Mouse (Mus musculus) neural tube, embryonic 14.5 days (tissue): ENCODE measurements around the gene Pde4a. TPM values are rescaled to one million over a fixed set of nuclear protein-coding genes. Genes with fewer than 3 reads are reported as not detected.

ENCODE experiments used
- ATAC-seq: fragments of 200-750 bp; cut with Nextera tagmentation; 2 replicates; pipeline ENCODE4 v1.8.0; 2017; ENCODE audit warnings: low read depth, mild to moderate bottlenecking, moderate TSS enrichment, moderate library complexity
- H3K27ac ChIP-seq: fragments of 300-500 bp; sonication (generic); 2 replicates; pipeline ENCODE4 v1.5.1; 2014; ENCODE audit warnings: low read depth, mild to moderate bottlenecking, control low read depth, low read length, moderate library complexity, mixed read lengths
- H3K27me3 ChIP-seq: fragments of 300-500 bp; sonication (generic); 2 replicates; pipeline ENCODE4 v1.6.1; 2014; ENCODE audit warnings: low read length; ENCODE audit not compliant: control insufficient read depth, insufficient read depth
- H3K36me3 ChIP-seq: fragments of 300-500 bp; sonication (generic); 2 replicates; pipeline ENCODE4 v1.6.1; 2014; ENCODE audit warnings: low read length, mixed read lengths; ENCODE audit not compliant: control insufficient read depth, insufficient read depth
- H3K4me1 ChIP-seq: fragments of 300-500 bp; sonication (generic); 2 replicates; pipeline ENCODE4 v1.6.1; 2014; ENCODE audit warnings: low read length; ENCODE audit not compliant: control insufficient read depth, insufficient read depth
- H3K4me2 ChIP-seq: fragments of 300-500 bp; sonication (generic); 2 replicates; pipeline ENCODE4 v1.6.1; 2014; ENCODE audit warnings: mild to moderate bottlenecking, low read depth, low read length, control low read depth
- H3K4me3 ChIP-seq: fragments of 300-500 bp; sonication (generic); 2 replicates; pipeline ENCODE4 v1.5.1; 2014; ENCODE audit warnings: low read depth, low read length, control low read depth, mixed read lengths
- H3K9ac ChIP-seq: fragments of 300-500 bp; sonication (generic); replicated peaks from 2 replicates; pipeline ENCODE4 v1.6.1; 2014; ENCODE audit warnings: low read depth, mild to moderate bottlenecking, control low read depth, low read length, mixed read lengths
- H3K9me3 ChIP-seq: fragments of 300-500 bp; sonication (generic); 2 replicates; pipeline ENCODE4 v1.6.1; 2016; ENCODE audit warnings: low read length; ENCODE audit not compliant: control insufficient read depth
- WGBS: fragments of 180-500 bp; shearing (Covaris S2); extraction: QIAGEN DNeasy Blood & Tissue Kit; methylation state at CpG from one replicate; pipeline ENCODE4 v1.1.7; 2014; 5-methylcytosine and 5-hydroxymethylcytosine counted together
- polyA plus RNA-seq: library from polyadenylated mRNA; unstranded; fragments of >200 nt; fragmentation: Nextera tagmentation; extraction: Ambion mirVana; gene quantifications from 2 replicates; pipeline ENCODE4 v1.2.1, GENCODE M21; 2014

The Pde4a gene
- polyA plus RNA-seq, 1 experiment from 2014 or later, result 35.3 TPM

DNA sequence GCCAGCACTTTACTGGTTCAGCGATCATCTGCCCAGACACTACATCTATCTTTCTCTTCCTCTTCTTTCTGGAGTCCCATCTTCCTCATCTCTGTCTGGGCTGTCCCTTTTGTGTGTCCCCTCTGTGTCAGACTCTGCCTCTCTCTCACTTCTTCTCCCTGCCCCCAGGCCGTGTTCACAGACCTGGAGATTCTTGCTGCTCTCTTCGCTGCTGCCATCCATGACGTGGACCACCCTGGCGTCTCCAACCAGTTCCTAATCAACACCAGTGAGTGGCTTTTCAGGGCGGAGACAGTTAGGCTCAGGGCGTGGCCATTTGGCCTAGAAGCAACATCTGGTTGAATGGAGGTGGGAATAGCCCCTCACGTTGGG, 38.6 kb downstream of the Pde4a start:
- Histone ChIP-seq H3K4me1 (no peaks in the 10 kb centered on the region), H3K9ac (no peak overlapping the region), H3K27me3 (no peaks in the 10 kb centered on the region), H3K36me3 (peaks cover 11% of the 10 kb centered on the region; the same call in 1 of the 2 replicates), H3K27ac (no peak overlapping the region), H3K4me3 (no peak overlapping the region), H3K9me3 (no peaks in the 10 kb centered on the region), H3K4me2 (peak overlapping the region; percentile 33; the same call in 1 of the 2 replicates)
- ATAC-seq, result peak; percentile 26
- WGBS, result 15% methylated on average over 8 of the region's 8 CpGs

DNA sequence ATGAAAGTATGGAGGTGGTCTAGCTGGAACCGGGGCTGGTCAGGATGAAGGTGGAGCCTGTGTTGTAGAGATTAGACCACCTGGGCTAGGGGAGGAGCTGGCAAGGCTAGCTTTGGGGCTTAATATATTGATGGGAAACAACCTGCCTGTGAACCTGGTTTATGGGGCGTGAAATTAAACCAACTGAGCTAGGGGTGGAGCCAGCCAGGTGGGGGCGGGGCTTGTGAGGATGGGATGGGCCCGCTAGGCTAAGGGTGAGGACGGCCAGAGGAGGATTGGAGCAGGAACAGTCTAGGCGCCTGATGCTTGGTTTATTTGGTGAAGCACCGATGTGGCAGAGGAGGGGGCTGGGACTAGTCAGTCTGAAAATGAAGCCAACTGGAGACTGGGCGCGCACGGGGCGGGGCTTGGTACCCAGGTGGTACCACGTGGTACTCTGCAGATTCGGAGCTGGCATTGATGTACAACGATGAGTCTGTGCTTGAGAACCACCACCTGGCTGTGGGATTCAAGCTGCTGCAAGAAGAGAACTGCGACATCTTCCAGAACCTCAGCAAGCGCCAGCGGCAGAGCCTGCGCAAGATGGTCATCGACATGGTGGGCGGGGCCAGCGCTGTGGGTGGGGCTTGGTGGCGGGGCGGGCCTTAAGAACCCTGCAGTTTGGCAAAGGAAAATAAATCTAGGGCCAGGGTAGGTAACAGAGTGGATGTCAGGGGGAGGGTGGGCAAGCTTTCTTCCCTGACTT, 39.2 kb downstream of the Pde4a start:
- Histone ChIP-seq H3K27ac (peak overlapping the region; percentile 34), H3K9me3 (no peaks in the 10 kb centered on the region), H3K4me2 (peak overlapping the region; percentile 33; the same call in 1 of the 2 replicates), H3K36me3 (peaks cover 11% of the 10 kb centered on the region; the same call in 1 of the 2 replicates), H3K4me1 (no peaks in the 10 kb centered on the region), H3K9ac (0 out of 2 replicates have a peak overlapping the region, but pooled peaks have one; percentile 32), H3K27me3 (no peaks in the 10 kb centered on the region), H3K4me3 (peak overlapping the region; percentile 28)
- peak; percentile 80 for ATAC-seq
- 5% methylated on average over 23 of the region's 23 CpGs for WGBS

DNA sequence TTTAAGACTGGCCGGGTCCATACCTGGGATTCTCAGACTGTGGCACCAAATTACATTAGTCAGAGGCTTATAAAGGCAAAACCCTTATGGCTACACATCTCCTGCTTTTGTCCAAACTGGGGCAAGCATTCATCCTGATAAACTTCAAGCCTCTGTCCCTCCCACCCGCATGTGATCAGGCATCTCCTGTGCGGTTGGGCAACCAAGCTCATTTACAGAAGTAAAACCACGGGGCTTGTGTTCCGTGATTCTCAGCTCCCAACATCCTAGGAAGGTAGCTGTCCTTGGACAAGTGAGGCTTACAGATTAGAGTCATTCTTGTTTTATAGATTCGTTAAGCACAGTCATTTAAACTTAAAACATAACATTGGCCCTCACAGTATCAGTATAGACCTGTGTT, 41.3 kb downstream of the Pde4a start:
- no peak overlapping the region for H3K9ac ChIP-seq
- H3K9me3 ChIP-seq, result no peaks in the 10 kb centered on the region
- WGBS, result 92% methylated on average over 6 of the region's 6 CpGs
- peaks cover 12% of the 10 kb centered on the region for H3K36me3 ChIP-seq
- H3K27ac ChIP-seq, result no peak overlapping the region
- H3K27me3 ChIP-seq, result no peaks in the 10 kb centered on the region
- no peak for ATAC-seq
- no peak overlapping the region for H3K4me3 ChIP-seq
- H3K4me2 ChIP-seq, result no peak overlapping the region
- no peaks in the 10 kb centered on the region for H3K4me1 ChIP-seq

DNA sequence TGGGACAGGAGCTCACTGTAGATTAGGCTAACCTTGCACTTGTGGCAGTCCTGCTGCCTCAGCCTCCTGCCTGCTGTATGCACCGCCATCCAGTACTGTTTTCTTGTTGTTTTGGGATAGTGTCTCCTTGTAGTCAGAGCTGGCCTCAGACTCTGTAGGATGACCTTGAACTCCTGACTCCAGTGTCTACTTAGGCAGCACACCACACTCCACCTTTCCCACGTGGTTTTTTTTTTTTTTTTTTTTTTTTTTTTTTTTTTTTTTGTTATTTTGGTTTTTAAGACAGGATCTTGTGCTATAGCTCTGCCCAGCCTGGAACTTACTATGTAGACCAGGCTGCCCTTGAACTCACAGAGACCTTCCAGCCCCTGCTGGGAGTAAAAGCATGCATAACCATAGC, 43.1 kb downstream of the Pde4a start:
- WGBS, result 70% methylated on average over 2 of the region's 2 CpGs
- H3K4me2 ChIP-seq, result no peak overlapping the region
- no peak overlapping the region for H3K4me3 ChIP-seq
- peaks cover 12% of the 10 kb centered on the region for H3K36me3 ChIP-seq
- no peaks in the 10 kb centered on the region for H3K4me1 ChIP-seq
- no peak for ATAC-seq
- no peak overlapping the region for H3K27ac ChIP-seq
- no peaks in the 10 kb centered on the region for H3K27me3 ChIP-seq
- H3K9me3 ChIP-seq, result no peaks in the 10 kb centered on the region
- no peak overlapping the region for H3K9ac ChIP-seq

DNA sequence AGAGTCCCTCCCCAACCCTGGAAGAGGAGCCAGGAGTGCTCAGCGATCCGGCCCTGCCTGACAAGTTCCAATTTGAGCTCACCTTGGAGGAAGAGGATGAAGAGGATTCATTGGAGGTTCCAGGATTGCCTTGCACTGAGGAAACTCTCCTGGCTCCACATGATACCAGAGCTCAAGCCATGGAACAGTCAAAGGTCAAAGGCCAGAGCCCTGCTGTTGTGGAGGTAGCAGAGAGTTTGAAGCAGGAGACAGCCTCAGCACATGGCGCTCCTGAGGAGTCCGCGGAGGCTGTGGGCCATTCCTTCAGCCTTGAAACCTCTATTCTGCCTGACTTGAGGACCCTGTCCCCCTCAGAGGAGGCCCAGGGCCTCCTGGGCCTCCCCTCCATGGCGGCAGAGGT, 45.3 kb downstream of the Pde4a start:
- ATAC-seq, result no peak
- H3K4me3 ChIP-seq, result no peak overlapping the region
- no peak overlapping the region for H3K9ac ChIP-seq
- no peak overlapping the region for H3K27ac ChIP-seq
- WGBS, result 84% methylated on average over 6 of the region's 6 CpGs
- no peak overlapping the region for H3K4me2 ChIP-seq
- no peaks in the 10 kb centered on the region for H3K4me1 ChIP-seq
- H3K9me3 ChIP-seq, result no peaks in the 10 kb centered on the region
- H3K27me3 ChIP-seq, result no peaks in the 10 kb centered on the region
- H3K36me3 ChIP-seq, result peaks cover 12% of the 10 kb centered on the region

DNA sequence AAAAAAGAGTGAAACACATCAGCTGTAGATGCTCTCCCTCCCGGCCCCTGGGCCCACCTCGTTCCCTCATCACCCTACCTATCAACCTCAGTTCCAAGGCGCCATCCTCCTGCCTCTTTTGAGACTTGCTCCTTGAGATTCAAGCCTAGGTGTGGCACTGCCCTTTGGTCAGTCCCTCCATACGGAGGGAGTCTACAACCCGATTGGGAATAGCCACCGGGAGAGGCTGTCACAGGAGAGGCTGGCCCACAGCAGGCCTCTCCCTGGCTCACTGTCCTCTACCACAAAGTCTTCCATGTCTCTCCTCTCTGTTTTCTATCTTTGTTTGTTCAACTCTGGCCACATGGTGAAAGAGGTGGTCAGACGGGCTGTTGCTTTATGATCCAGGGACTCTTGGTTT, 46.1 kb downstream of the Pde4a start:
- Histone ChIP-seq H3K9me3 (no peaks in the 10 kb centered on the region), H3K4me3 (no peak overlapping the region), H3K27ac (no peak overlapping the region), H3K4me1 (no peaks in the 10 kb centered on the region; the same call in 1 of the 2 replicates), H3K9ac (no peak overlapping the region), H3K4me2 (no peak overlapping the region), H3K36me3 (peaks cover 10% of the 10 kb centered on the region), H3K27me3 (no peaks in the 10 kb centered on the region)
- no peak for ATAC-seq
- WGBS, result 84% methylated on average over 7 of the region's 7 CpGs

DNA sequence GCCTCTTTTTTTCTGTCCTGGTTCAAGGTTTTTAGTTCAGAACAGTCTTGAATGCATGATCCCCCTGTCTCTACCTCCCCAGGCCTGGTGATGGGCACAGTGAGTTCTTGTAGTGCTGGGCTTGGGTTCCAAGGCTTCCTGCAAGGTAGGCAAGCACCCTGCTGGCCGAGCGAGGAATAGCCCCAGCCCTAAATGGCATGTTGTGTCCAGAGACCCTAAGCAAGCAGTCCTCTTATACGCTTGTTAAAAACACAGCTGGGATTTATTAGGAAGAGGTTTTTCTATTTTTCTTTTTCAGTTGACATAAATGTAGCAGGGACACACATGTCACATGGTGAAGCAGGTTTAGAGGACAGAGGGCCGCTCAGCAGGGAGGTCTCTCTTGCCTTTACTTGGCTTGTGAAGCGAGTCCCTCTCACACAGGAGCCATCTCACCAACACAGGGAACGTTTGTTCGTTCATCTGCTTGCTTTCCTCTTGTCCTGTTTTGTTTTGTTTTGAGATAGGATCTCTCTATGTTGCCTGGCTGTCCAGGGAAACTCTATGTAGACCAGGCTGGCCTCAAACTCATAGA, 48.2 kb downstream of the Pde4a start:
- Histone ChIP-seq H3K4me1 (no peaks in the 10 kb centered on the region; the same call in 1 of the 2 replicates), H3K4me2 (no peak overlapping the region), H3K4me3 (no peak overlapping the region), H3K9ac (no peak overlapping the region), H3K27me3 (no peaks in the 10 kb centered on the region), H3K36me3 (peaks cover 8% of the 10 kb centered on the region), H3K27ac (no peak overlapping the region), H3K9me3 (no peaks in the 10 kb centered on the region)
- ATAC-seq, result no peak
- 43% methylated on average over 7 of the region's 7 CpGs for WGBS

DNA sequence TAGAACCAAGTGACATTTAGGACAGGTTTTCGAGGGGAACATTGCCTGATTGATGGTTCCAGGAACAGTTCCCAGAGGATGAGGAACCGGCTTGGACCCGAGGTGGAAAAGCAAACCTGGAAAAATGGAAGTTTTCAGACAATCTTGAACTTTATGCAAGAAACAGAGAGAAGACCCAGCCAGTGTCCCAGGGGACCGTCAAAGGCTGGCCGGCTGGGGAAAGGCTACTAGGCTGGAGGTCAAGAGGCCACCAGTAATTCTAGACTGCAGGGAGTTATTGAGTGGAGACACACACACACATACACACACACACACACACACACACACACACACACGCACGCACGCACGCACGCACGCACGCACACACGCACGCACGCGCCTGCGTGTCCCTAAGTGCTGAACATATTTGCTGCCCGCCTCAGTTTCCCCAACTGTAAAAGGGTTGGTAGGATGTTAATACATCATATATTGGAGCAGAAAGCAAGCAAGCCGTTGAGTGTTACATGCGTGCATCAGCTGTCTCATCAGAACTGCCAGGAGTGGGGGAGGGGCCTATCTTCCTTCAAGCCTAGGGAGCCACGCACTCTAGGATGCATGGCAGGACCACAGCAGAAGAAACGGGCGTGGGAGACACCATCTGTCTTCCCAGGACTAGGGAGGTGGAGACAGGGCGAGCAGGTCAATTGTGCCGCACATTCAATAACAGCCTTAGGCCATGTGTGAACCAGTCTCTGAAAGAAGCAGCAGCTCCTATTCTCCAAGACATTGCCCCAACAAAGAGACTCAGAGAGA, 50.7 kb downstream of the Pde4a start:
- WGBS, result 62% methylated on average over 25 of the region's 25 CpGs
- peaks cover 4% of the 10 kb centered on the region; the same call in 1 of the 2 replicates for H3K4me1 ChIP-seq
- no peak overlapping the region for H3K4me2 ChIP-seq
- peak; percentile 45; the same call in 1 of the 2 replicates for ATAC-seq
- H3K27ac ChIP-seq, result no peak overlapping the region
- H3K4me3 ChIP-seq, result no peak overlapping the region
- H3K9ac ChIP-seq, result 0 out of 2 replicates have a peak overlapping the region, but pooled peaks have one; percentile 25
- no peaks in the 10 kb centered on the region for H3K9me3 ChIP-seq
- no peaks in the 10 kb centered on the region for H3K27me3 ChIP-seq
- H3K36me3 ChIP-seq, result peaks cover under 1% of the 10 kb centered on the region

DNA sequence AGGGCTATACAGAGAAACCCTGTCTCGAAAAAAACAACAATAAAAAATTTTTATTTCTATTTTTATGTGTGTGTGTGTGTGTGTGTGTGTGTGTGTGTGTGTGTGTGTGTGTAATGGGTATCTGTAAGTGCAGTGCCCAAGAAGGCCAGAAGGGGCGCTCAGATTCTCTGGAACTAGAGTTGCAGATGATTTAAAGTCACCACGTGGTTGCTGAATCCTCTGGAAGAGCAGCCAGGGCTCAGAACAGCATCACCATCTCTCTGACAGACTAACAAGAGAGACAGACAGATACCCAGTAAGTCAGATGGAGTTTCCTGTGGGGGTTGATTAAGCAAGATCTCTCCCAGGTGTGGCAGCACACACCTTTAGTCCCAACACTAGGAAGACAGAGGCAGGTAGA, 54.3 kb downstream of the Pde4a start:
- WGBS, result 70% methylated on average over 3 of the region's 3 CpGs
- Histone ChIP-seq H3K9ac (no peak overlapping the region), H3K4me3 (no peak overlapping the region), H3K36me3 (no peaks in the 10 kb centered on the region), H3K9me3 (no peaks in the 10 kb centered on the region), H3K27ac (no peak overlapping the region), H3K4me2 (no peak overlapping the region), H3K27me3 (no peaks in the 10 kb centered on the region), H3K4me1 (peaks cover 4% of the 10 kb centered on the region; the same call in 1 of the 2 replicates)
- ATAC-seq, result no peak
